Mouse (Mus musculus) hindbrain, embryonic 12.5 days (tissue): ENCODE measurements at regions not wholly inside any gene's neighbourhood (a gene's known extent, or its start where the extent isn't known, plus 50 kb on each side); places are given as distances from the start of the nearest gene placed in this dataset.

ENCODE experiments used
- ATAC-seq: fragments of 200-750 bp; cut with Nextera tagmentation; 2 replicates; pipeline ENCODE4 v1.8.0; 2017; ENCODE audit warnings: moderate TSS enrichment; ENCODE audit not compliant: low FRiP score
- H3K27ac ChIP-seq: fragments of 300-500 bp; sonication (generic); 2 replicates; pipeline ENCODE4 v1.5.1; 2016; ENCODE audit warnings: mild to moderate bottlenecking
- H3K27me3 ChIP-seq: fragments of 300-500 bp; sonication (generic); 2 replicates; pipeline ENCODE4 v1.6.1; 2016; ENCODE audit warnings: mild to moderate bottlenecking
- H3K36me3 ChIP-seq: fragments of 300-500 bp; sonication (generic); 2 replicates; pipeline ENCODE4 v1.6.1; 2016; ENCODE audit warnings: mild to moderate bottlenecking
- H3K4me1 ChIP-seq: fragments of 300-500 bp; sonication (generic); 2 replicates; pipeline ENCODE4 v1.6.1; 2016
- H3K4me2 ChIP-seq: fragments of 300-500 bp; sonication (generic); replicated peaks from 2 replicates; pipeline ENCODE4 v1.6.1; 2016; ENCODE audit warnings: mild to moderate bottlenecking
- H3K4me3 ChIP-seq: fragments of 300-500 bp; sonication (generic); 2 replicates; pipeline ENCODE4 v1.5.1; 2016; ENCODE audit warnings: mild to moderate bottlenecking
- H3K9ac ChIP-seq: fragments of 300-500 bp; sonication (generic); 2 replicates; pipeline ENCODE4 v1.6.1; 2016; ENCODE audit warnings: mild to moderate bottlenecking, moderate library complexity
- H3K9me3 ChIP-seq: fragments of 300-500 bp; sonication (generic); replicated peaks from 2 replicates; pipeline ENCODE4 v1.6.1; 2016; ENCODE audit warnings: mild to moderate bottlenecking
- WGBS: fragments of 180-500 bp; shearing (Covaris S2); methylation state at CpG from one replicate; pipeline ENCODE4 v1.1.7; 2016; 5-methylcytosine and 5-hydroxymethylcytosine counted together

DNA sequence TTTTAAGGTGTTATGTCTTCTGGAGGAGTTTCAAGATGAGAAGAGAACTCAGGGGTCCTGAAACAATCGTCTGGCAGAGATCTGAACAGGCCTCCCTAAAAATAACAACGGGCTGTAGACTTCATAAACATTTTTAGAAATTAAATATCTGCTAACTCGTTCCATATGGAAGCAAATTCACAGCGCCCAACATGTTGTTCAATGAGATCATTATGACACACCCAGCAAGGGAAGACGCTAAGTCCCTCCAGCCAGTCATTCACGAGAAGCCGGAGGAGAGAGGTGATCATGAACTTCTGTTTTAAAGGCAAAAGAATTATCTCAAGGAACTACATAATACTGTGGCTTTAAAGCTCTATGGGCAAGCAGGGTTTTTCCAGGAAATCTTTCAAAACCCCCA is 334.8 kb downstream of the Efna5 start:
- no peak overlapping the region for H3K4me3 ChIP-seq
- no peak for ATAC-seq
- WGBS: 77% methylated on average over 7 of the region's 7 CpGs
- no peak overlapping the region for H3K4me2 ChIP-seq
- no peaks in the 10 kb centered on the region for H3K9me3 ChIP-seq
- no peaks in the 10 kb centered on the region for H3K4me1 ChIP-seq
- no peak overlapping the region for H3K27ac ChIP-seq
- no peaks in the 10 kb centered on the region for H3K36me3 ChIP-seq
- no peaks in the 10 kb centered on the region for H3K27me3 ChIP-seq
- H3K9ac ChIP-seq: no peak overlapping the region

DNA sequence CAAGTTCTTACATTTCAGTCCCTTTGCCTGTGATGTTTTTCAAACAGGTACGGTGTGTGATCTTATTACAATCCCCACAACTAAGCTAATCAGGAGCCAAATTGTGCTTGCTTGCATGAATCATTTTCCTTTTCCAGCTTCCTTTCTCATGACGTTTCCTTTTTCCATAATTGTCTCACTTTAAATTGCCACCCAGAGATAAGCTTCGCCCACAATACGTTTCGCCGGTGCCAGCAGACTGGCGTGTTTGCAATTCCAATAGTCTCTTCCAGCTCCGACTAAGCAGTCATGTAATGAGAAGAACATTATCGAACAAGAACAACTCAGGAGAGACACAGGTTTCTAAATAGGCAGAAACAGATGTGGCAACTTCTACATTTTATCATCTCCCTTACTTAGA is 335.8 kb downstream of the Efna5 start:
- H3K4me1 ChIP-seq: no peaks in the 10 kb centered on the region
- H3K9ac ChIP-seq: no peak overlapping the region
- H3K36me3 ChIP-seq: no peaks in the 10 kb centered on the region
- H3K27me3 ChIP-seq: no peaks in the 10 kb centered on the region
- H3K27ac ChIP-seq: no peak overlapping the region
- no peak overlapping the region for H3K4me2 ChIP-seq
- 73% methylated on average over 9 of the region's 9 CpGs for WGBS
- ATAC-seq: no peak
- no peaks in the 10 kb centered on the region for H3K9me3 ChIP-seq
- H3K4me3 ChIP-seq: no peak overlapping the region

DNA sequence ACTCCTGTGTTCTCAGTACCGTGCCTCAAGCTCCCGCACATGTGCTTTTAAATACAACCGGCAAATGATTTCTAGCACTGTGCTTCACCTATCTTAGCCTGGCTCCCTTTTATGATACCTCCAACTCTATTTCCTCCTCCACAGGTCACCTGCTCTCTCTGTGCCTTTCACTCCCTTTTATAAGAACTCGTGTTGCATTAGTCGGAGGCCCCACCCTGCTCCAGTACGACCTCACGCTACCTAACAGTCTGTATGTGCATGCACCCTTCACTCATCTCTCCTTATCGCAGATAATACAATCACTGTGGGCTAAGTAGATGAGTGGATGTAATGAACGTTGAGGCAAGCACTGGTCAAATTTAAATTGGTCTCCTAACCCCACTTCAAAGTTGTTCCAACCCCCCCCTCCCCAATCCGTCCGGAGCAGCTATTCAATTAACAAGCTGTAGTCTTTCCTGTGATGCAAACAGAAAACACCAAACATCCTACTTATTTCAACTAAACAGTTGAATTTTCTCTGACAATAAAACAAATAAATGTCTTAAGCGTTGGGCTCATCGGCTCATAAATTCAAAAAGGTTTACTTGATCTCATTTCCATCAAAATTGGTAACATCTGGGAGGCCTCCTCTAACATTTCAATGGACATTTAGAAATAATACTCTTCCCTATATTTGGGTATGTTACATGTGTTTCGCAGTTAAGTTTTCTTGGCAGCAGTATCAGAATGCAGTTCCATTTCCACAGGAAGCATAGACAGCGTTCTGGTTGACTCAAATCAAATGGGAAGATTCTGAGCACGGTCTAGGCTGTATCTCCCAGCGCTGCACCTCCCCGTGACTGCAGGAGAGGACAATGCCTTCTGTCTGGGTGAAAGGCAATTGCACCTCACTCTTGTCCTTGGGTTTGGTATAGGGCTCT is 337.8 kb downstream of the Efna5 start:
- no peak for ATAC-seq
- Histone ChIP-seq H3K4me1 (no peaks in the 10 kb centered on the region), H3K4me3 (no peak overlapping the region), H3K27ac (no peak overlapping the region), H3K9me3 (no peaks in the 10 kb centered on the region), H3K36me3 (no peaks in the 10 kb centered on the region), H3K27me3 (no peaks in the 10 kb centered on the region), H3K4me2 (no peak overlapping the region), H3K9ac (no peak overlapping the region)
- WGBS: 88% methylated on average over 18 of the region's 18 CpGs

DNA sequence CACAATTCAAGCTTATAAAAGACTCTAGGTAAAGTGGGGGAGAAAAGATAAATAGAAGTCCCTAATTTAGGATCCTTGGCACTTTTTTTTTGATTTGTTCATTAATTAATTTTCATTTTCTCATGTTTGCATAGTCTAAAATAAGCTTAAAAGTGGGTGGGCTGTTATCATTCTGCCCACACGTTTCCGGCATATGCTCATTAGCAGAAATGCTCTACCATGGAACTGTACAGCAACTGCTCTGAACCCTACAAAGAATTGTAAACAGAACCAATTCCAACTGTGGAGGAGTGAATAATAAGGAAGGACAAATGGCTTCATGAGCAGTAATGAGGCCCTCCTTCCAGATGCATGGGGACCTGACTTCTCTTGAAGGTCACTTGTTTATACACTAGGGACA is 351.2 kb downstream of the Efna5 start:
- 95% methylated on average over 2 of the region's 2 CpGs for WGBS
- Histone ChIP-seq H3K27me3 (no peaks in the 10 kb centered on the region), H3K27ac (no peak overlapping the region), H3K36me3 (no peaks in the 10 kb centered on the region), H3K9ac (no peak overlapping the region), H3K4me2 (no peak overlapping the region), H3K4me1 (no peaks in the 10 kb centered on the region), H3K9me3 (no peaks in the 10 kb centered on the region), H3K4me3 (no peak overlapping the region)
- no peak for ATAC-seq

DNA sequence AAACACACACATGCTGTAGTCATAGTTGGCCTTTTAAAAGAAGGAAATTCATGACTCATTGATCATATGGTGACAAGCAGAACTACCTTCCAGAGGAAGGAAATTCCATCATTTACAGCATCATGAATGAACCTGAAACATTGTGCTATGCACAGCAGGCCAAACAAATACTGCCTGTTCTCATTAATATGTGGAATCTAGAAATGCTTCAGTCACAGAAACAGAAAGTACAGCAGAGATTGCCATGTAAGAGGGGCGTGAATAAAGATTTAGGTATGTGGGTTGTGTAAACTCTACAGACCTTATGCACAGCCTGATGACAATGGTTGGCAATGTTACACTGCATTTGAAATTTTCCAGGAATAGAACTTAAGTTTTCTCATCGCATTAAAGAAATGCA is 353.6 kb downstream of the Efna5 start:
- Histone ChIP-seq H3K27me3 (no peaks in the 10 kb centered on the region), H3K36me3 (no peaks in the 10 kb centered on the region), H3K4me1 (no peaks in the 10 kb centered on the region), H3K4me2 (no peak overlapping the region), H3K4me3 (no peak overlapping the region), H3K9me3 (no peaks in the 10 kb centered on the region), H3K9ac (no peak overlapping the region), H3K27ac (no peak overlapping the region)
- WGBS: 89% methylated on average over 2 of the region's 2 CpGs
- ATAC-seq: no peak

DNA sequence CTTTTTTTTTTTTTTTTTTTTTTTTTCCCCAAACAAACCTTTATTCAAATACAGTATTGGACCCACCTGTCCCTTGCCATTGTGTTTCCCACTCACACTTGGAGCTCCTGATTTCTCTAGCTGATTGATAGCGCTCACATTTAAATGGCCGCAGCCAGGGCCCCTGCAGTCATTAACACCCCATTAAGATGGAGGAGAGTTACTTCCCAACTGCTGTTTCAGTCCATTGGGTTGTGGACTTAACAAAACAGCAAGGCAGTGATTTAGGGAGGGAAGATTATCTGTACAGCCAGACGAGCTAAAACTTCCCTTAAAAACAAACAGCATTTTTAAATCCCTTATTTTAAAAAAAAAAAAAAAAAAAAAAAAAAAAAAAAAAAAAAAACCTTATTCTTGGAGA is 367.5 kb downstream of the Efna5 start:
- no peak overlapping the region for H3K4me2 ChIP-seq
- H3K9ac ChIP-seq: no peak overlapping the region
- 50% methylated on average over 3 of the region's 3 CpGs for WGBS
- no peak overlapping the region for H3K4me3 ChIP-seq
- H3K36me3 ChIP-seq: no peaks in the 10 kb centered on the region
- no peak for ATAC-seq
- no peaks in the 10 kb centered on the region for H3K9me3 ChIP-seq
- no peaks in the 10 kb centered on the region for H3K4me1 ChIP-seq
- H3K27ac ChIP-seq: no peak overlapping the region
- no peaks in the 10 kb centered on the region for H3K27me3 ChIP-seq

DNA sequence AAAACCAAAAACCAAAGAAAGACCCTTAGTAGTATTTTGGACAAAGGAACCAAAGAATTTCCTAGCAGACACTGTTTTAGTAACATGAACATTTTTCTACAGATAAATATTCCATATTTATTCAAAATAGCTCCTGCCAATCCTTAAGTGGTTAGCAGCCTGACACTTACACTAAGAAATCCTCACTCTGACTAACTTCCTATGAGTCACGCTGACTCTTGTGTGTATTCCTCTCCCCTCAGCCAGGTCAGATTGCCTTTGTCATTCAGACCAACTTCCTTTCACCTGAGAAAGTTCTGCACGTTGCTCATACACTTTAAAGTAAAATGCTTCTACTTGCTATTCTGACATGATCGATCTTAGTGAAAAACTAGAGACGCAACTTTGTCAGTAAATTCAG is 370.9 kb downstream of the Efna5 start:
- no peaks in the 10 kb centered on the region for H3K36me3 ChIP-seq
- H3K27ac ChIP-seq: no peak overlapping the region
- no peak overlapping the region for H3K9ac ChIP-seq
- H3K4me2 ChIP-seq: no peak overlapping the region
- 85% methylated on average over 4 of the region's 4 CpGs for WGBS
- no peaks in the 10 kb centered on the region for H3K9me3 ChIP-seq
- H3K4me1 ChIP-seq: no peaks in the 10 kb centered on the region
- H3K27me3 ChIP-seq: no peaks in the 10 kb centered on the region
- ATAC-seq: no peak
- H3K4me3 ChIP-seq: no peak overlapping the region

- H3K9me3 ChIP-seq: no peaks in the 10 kb centered on the region
- H3K4me1 ChIP-seq: no peaks in the 10 kb centered on the region
- H3K27me3 ChIP-seq: no peaks in the 10 kb centered on the region
- no peaks in the 10 kb centered on the region for H3K36me3 ChIP-seq
- no peak overlapping the region for H3K4me2 ChIP-seq
- no peak overlapping the region for H3K27ac ChIP-seq
- no peak overlapping the region for H3K9ac ChIP-seq
- no peak for ATAC-seq
- WGBS: 77% methylated on average over 13 of the region's 13 CpGs
- no peak overlapping the region for H3K4me3 ChIP-seq
These were observed 373.2 kb downstream of the Efna5 start for GRCm38 (mm10) chr17:62507766-62508485.

GRCm38 (mm10) chr17:62504691-62505090 is 376.4 kb downstream of the Efna5 start:
- Histone ChIP-seq H3K9ac (no peak overlapping the region), H3K4me1 (no peaks in the 10 kb centered on the region), H3K27ac (no peak overlapping the region), H3K4me2 (no peak overlapping the region), H3K9me3 (no peaks in the 10 kb centered on the region), H3K27me3 (no peaks in the 10 kb centered on the region), H3K36me3 (no peaks in the 10 kb centered on the region), H3K4me3 (no peak overlapping the region)
- no peak for ATAC-seq
- 65% methylated on average over 6 of the region's 6 CpGs for WGBS

- no peak overlapping the region for H3K27ac ChIP-seq
- no peaks in the 10 kb centered on the region for H3K4me1 ChIP-seq
- H3K9ac ChIP-seq: no peak overlapping the region
- no peak overlapping the region for H3K4me2 ChIP-seq
- H3K27me3 ChIP-seq: no peaks in the 10 kb centered on the region
- H3K4me3 ChIP-seq: no peak overlapping the region
- H3K9me3 ChIP-seq: no peaks in the 10 kb centered on the region
- WGBS: 92% methylated on average over 5 of the region's 5 CpGs
- no peak for ATAC-seq
- no peaks in the 10 kb centered on the region for H3K36me3 ChIP-seq
These were observed 410.4 kb downstream of the Efna5 start for GRCm38 (mm10) chr17:62470739-62471138.

DNA sequence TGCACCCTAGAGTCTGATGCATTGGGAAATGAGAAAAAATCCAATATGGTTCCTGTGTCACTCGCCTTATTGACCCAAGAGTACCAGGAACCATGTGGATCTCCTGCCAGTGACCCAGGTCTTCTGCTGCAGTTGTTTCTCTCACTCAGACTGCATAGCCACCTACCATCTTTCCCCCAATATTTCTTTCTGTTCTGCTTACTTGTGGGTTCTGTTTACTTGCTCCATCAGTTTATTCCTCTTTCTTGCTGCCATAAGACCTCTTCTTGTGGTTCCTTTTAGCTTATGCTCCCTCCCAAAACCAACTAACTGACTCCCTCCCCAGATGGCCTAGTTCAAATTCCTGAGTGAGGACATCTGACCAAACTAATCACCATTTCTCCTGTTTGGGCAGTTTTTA is 411.8 kb downstream of the Efna5 start:
- Histone ChIP-seq H3K9me3 (no peaks in the 10 kb centered on the region), H3K27ac (no peak overlapping the region), H3K4me2 (no peak overlapping the region), H3K4me1 (no peaks in the 10 kb centered on the region), H3K9ac (no peak overlapping the region), H3K36me3 (no peaks in the 10 kb centered on the region), H3K27me3 (no peaks in the 10 kb centered on the region), H3K4me3 (no peak overlapping the region)
- WGBS: 96% methylated on average over 1 of the region's 1 CpGs
- no peak for ATAC-seq

GRCm38 (mm10) chr17:62468859-62469258 is 412.3 kb downstream of the Efna5 start:
- no peaks in the 10 kb centered on the region for H3K9me3 ChIP-seq
- no peaks in the 10 kb centered on the region for H3K27me3 ChIP-seq
- no peak overlapping the region for H3K4me2 ChIP-seq
- H3K36me3 ChIP-seq: no peaks in the 10 kb centered on the region
- no peak for ATAC-seq
- H3K4me3 ChIP-seq: no peak overlapping the region
- H3K27ac ChIP-seq: no peak overlapping the region
- 78% methylated on average over 7 of the region's 7 CpGs for WGBS
- H3K4me1 ChIP-seq: no peaks in the 10 kb centered on the region
- no peak overlapping the region for H3K9ac ChIP-seq

DNA sequence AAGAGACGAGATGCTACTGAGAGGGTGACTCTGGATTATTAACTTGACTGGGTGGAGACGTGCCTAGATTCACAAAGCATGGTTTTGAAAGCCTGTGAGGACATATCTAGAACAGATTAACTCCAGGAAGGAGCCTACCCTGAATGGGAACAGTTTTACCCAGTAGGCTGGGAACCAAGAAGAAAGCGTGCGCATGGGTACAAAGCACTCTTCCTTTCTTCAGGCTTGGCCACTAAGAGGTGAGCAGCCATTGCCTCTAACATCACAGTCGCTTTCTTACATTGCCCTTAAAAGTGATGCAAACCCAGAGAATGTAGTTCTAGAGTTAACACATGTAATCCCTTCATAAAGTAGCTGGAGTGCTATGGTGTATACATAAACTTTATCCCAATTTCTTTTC is 414.0 kb downstream of the Efna5 start:
- Histone ChIP-seq H3K27me3 (no peaks in the 10 kb centered on the region), H3K9ac (no peak overlapping the region), H3K4me2 (no peak overlapping the region), H3K9me3 (no peaks in the 10 kb centered on the region), H3K4me1 (no peaks in the 10 kb centered on the region), H3K4me3 (no peak overlapping the region), H3K27ac (no peak overlapping the region), H3K36me3 (no peaks in the 10 kb centered on the region)
- WGBS: 90% methylated on average over 5 of the region's 5 CpGs
- no peak for ATAC-seq
